Mouse (Mus musculus) lung, postnatal 0 days (tissue): ENCODE results near the gene Cnn2.

Source experiments
- CTCF ChIP-seq: IDR thresholded peaks from 2 replicates; pipeline ENCODE4 v1.5.1; 2016; ENCODE audit warnings: antibody characterized with exemption, mild to moderate bottlenecking
- EP300 ChIP-seq: IDR thresholded peaks from 2 replicates; pipeline ENCODE4 v1.6.1; 2016; ENCODE audit warnings: antibody characterized with exemption, mild to moderate bottlenecking, control low read depth

- TF ChIP-seq CTCF: no peak
- no peak for TF ChIP-seq EP300
These were observed 44.9 kb upstream of the Cnn2 start for GRCm38 (mm10) chr10:79943471-79943901.
